ENCODE assay signal across 10 mouse cellular contexts in genomic region chr4:141260007-141260723, GRCm38 (mm10). TPM values are rescaled to one million over a fixed set of nuclear protein-coding genes. Genes with fewer than 3 reads are reported as not detected.
DNase-seq lines count a peak whose midpoint lies in the region; ATAC-seq and TF ChIP-seq lines count a peak whose summit lies in the region.
"Had no signal": no experiment of that assay in that cellular context is flagged by ENCODE, and none has a peak within 500 bp of the region (broad histone marks: within the 10 kb centered on the region; RNA-seq: fewer than 3 reads in every experiment).

No protein-coding gene starts in this region.

- H3K4me1 ChIP-seq in liver, embryonic 13.5 days (replicated peaks), result 0 out of 2 replicates have a peak, but pooled peaks cover 4% of the 10 kb centered on the region
- H3K4me1 ChIP-seq in liver, embryonic 12.5 days, result no peaks in the 10 kb centered on the region

- peak overlapping the region; percentile 19; the same call in 1 of the 2 replicates for H3K4me2 ChIP-seq in liver, embryonic 13.5 days
- no peak overlapping the region for H3K4me2 ChIP-seq in liver, embryonic 12.5 days
- H3K4me2 ChIP-seq in myocyte (ENCODE audit: low read depth), result peak overlapping the region; percentile 64

- DNase-seq in adrenal gland, adult (ENCODE audit: inconsistent age in 2 of 2, low spot score in 1 of 2), result peak; percentile 53 to 79
- no peak for DNase-seq in adrenal gland, adult 18-20 months (ENCODE audit: low spot score in 2 of 2)
- no peak for DNase-seq in liver, embryonic 13.5 days
- peak; percentile 67 to 74 for DNase-seq in heart, postnatal 10 days
- no peak for DNase-seq in thymus, adult 18-20 months
- DNase-seq in right cerebral cortex, adult 18-20 months, result no peak
- DNase-seq: left cerebral cortex, postnatal 4 days had no signal

- TF ChIP-seq POLR2A in myocyte (IDR thresholded peaks at IDR 0.05; ENCODE audit: insufficient read length, low read depth), result no peak

- ATAC-seq in liver, embryonic 13.5 days (ENCODE audit: low read depth), result no peak
- no peak for ATAC-seq in liver, embryonic 12.5 days

- H3K4me3 ChIP-seq in liver, embryonic 13.5 days (replicated peaks), result no peak overlapping the region
- H3K4me3 ChIP-seq in liver, embryonic 12.5 days, result no peak overlapping the region
- H3K4me3 ChIP-seq in myocyte, result peak overlapping the region; percentile 4

- H3K27me3 ChIP-seq in liver, embryonic 13.5 days, result no peaks in the 10 kb centered on the region
- H3K27me3 ChIP-seq in liver, embryonic 12.5 days (replicated peaks), result no peaks in the 10 kb centered on the region; the same call in 1 of the 2 replicates
- H3K27me3 ChIP-seq in myocyte (ENCODE audit: control insufficient read depth, insufficient read depth, insufficient read length), result no peaks in the 10 kb centered on the region

- H3K27ac ChIP-seq in liver, embryonic 13.5 days, result no peak overlapping the region
- H3K27ac ChIP-seq in liver, embryonic 12.5 days, result no peak overlapping the region

- intact Hi-C loops in heart, postnatal 10 days (cut with DNase I), result no loop called here

- no peaks in the 10 kb centered on the region for H3K36me3 ChIP-seq in liver, embryonic 13.5 days
- H3K36me3 ChIP-seq in liver, embryonic 12.5 days, result no peaks in the 10 kb centered on the region
- H3K36me3 ChIP-seq in myocyte (ENCODE audit: control insufficient read depth, insufficient read depth), result no peaks in the 10 kb centered on the region

- H3K9me3 ChIP-seq in liver, embryonic 13.5 days (replicated peaks), result peaks cover 7% of the 10 kb centered on the region; the same call in 1 of the 2 replicates
- H3K9me3 ChIP-seq in liver, embryonic 12.5 days (replicated peaks), result peaks cover 11% of the 10 kb centered on the region

- no peaks in the 10 kb centered on the region for H3K79me2 ChIP-seq in myocyte (ENCODE audit: control insufficient read depth, insufficient read depth)

- no peak overlapping the region for H3ac ChIP-seq in myocyte (ENCODE audit: control insufficient read depth, insufficient read length)

- WGBS in liver, embryonic 13.5 days (ENCODE audit: insufficient replicate concordance), result 60% methylated on average over 16 of the region's 16 CpGs
- WGBS in liver, embryonic 12.5 days (ENCODE audit: insufficient replicate concordance), result 66% methylated on average over 16 of the region's 16 CpGs

- H3K9ac ChIP-seq in liver, embryonic 13.5 days, result no peak overlapping the region
- H3K9ac ChIP-seq in liver, embryonic 12.5 days, result no peak overlapping the region

TF ChIP-seq in myocyte, 11 proteins besides CTCF, POLR2A, EP300 and RAD21:
- no peak for TF ChIP-seq TCF3 (IDR thresholded peaks at IDR 0.05; ENCODE audit: insufficient read length, low read depth)
- TF ChIP-seq SRF (IDR thresholded peaks at IDR 0.05; ENCODE audit: control insufficient read depth, insufficient read length, low read depth), result no peak
- TF ChIP-seq MAX (IDR thresholded peaks at IDR 0.05; ENCODE audit: low read depth), result no peak
- TF ChIP-seq TCF12 (IDR thresholded peaks at IDR 0.05; ENCODE audit: insufficient read depth, poor library complexity, severe bottlenecking), result no peak
- no peak for TF ChIP-seq MYOD1 (IDR thresholded peaks at IDR 0.05; ENCODE audit: control insufficient read depth in 1 of 3, insufficient read length in 2 of 3, low read depth in 2 of 3)
- no peak for TF ChIP-seq CEBPB (IDR thresholded peaks at IDR 0.05; ENCODE audit: insufficient read depth, poor library complexity, severe bottlenecking)
- TF ChIP-seq REST (IDR thresholded peaks at IDR 0.05; ENCODE audit: insufficient read depth, insufficient read length), result no peak
- TF ChIP-seq POLR2AphosphoS2 (IDR thresholded peaks at IDR 0.05; ENCODE audit: insufficient read length, low read depth), result peak; percentile 80
- TF ChIP-seq USF1 (IDR thresholded peaks at IDR 0.05; ENCODE audit: low read depth), result no peak

RNA-seq across cellular contexts. Expression of gene Arhgef19, which starts 20.9 kb away (rescaled TPM):
- 10 to 100 TPM; 47.6 to 51.9 TPM for total RNA-seq in adrenal gland, adult 18-20 months (2021)
- polyA plus RNA-seq in liver, embryonic 13.5 days (2015; fragmentation: Nextera tagmentation; extraction: Ambion mirVana), result 1.0 and 1.1 TPM in 2 replicates
- 1.9 and 2.4 TPM in 2 replicates for polyA plus RNA-seq in liver, embryonic 12.5 days (2016; fragmentation: Nextera tagmentation; extraction: Ambion mirVana)
- 10 to 100 TPM; 11.6 to 14.7 TPM for total RNA-seq in heart, postnatal 10 days (2021)
- polyA plus RNA-seq in myocyte (2012; fragmentation: generic; extraction: Trizol), result 28.6 TPM
- total RNA-seq: neutrophil, adult 5-6 weeks had no signal

RNA-seq across cellular contexts. Expression of gene Epha2, which starts 40.9 kb away (rescaled TPM):
- total RNA-seq in adrenal gland, adult 18-20 months (2021), result 10 to 100 TPM; 12.0 to 18.1 TPM
- 0.86 and 1.0 TPM in 2 replicates for polyA plus RNA-seq in liver, embryonic 13.5 days (2015; fragmentation: Nextera tagmentation; extraction: Ambion mirVana)
- 2.1 TPM in 2 replicates for polyA plus RNA-seq in liver, embryonic 12.5 days (2016; fragmentation: Nextera tagmentation; extraction: Ambion mirVana)
- total RNA-seq in heart, postnatal 10 days (2021), result 1 to 10 TPM; 8.1 TPM
- 46.8 TPM for polyA plus RNA-seq in myocyte (2012; fragmentation: generic; extraction: Trizol)

RNA-seq across cellular contexts. Expression of gene Rsg1, which starts 46.4 kb away (rescaled TPM):
- total RNA-seq in adrenal gland, adult 18-20 months (2021), result 1 to 10 TPM in 1 of 2 experiments, under 1 TPM in 1; 0.93 to 1.4 TPM
- polyA plus RNA-seq in liver, embryonic 13.5 days (2015; fragmentation: Nextera tagmentation; extraction: Ambion mirVana), result 2.1 and 2.2 TPM in 2 replicates
- polyA plus RNA-seq in liver, embryonic 12.5 days (2016; fragmentation: Nextera tagmentation; extraction: Ambion mirVana), result 3.3 and 3.5 TPM in 2 replicates
- 1 to 10 TPM; 1.0 to 1.2 TPM for total RNA-seq in heart, postnatal 10 days (2021)
- polyA plus RNA-seq in myocyte (2012; fragmentation: generic; extraction: Trizol), result 0.78 TPM

Comparison
In these comparisons a context has a peak if more than half of its experiments do, and no peak if none do; other contexts are left out.
1. DNase-seq: peak in adrenal gland, adult (2 of 2) and heart, postnatal 10 days (2 of 2); none in adrenal gland, adult 18-20 months (0 of 2), liver, embryonic 13.5 days (single experiment), thymus, adult 18-20 months (0 of 2) and right cerebral cortex, adult 18-20 months (single experiment).
2. RNA of gene Epha2, which starts 40.9 kb away (polyA plus RNA-seq): 46.8 TPM in myocyte (single experiment); 2.1 TPM in liver, embryonic 12.5 days and 0.86 to 1.0 TPM in liver, embryonic 13.5 days; every median in the first group is over 10 times any median in the second.